Mouse (Mus musculus): Measurements from ENCODE around the gene Zbtb5.

DNA sequence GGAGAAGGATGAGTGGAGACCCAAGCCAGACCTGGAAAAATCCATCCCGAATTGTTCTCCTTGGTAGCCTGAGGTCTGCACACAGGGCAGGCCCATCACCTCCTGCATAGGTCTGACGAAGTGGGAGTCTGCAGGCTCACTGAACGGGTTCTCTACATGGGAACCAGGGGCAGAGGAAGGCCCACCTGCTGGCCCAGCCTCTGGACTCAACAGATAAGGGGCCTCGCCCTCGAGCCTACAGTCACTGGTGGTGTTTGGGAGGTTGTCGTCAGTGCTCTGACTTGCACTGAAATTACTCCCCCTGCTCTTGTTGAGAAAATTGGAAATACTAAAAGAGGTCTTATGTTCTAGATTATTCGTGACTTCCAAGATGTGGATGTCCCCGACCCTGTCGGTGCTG lies 18.4 kb downstream of the Zbtb5 start:
- TF ChIP-seq CTCF (IDR thresholded peaks at IDR 0.05; ENCODE audit: borderline replicate concordance, extremely low read depth, insufficient read depth, insufficient read length): no peak
- TF ChIP-seq POLR2A (IDR thresholded peaks at IDR 0.05; ENCODE audit: borderline replicate concordance, extremely low read depth, insufficient read depth, insufficient read length, poor library complexity, severe bottlenecking): no peak

All from brain, embryonic 14.5 days (tissue).